Mouse (Mus musculus) macrophage (primary cell): ENCODE measurements around the gene Slc52a3. TPM values are rescaled to one million over a fixed set of nuclear protein-coding genes. Genes with fewer than 3 reads are reported as not detected.
A peak's percentile ranks its signal among the peaks of the same experiment; 100 is the strongest.

Source experiments
- H3K27ac ChIP-seq: fragments of 350-480 bp; formaldehyde crosslinking; 2 replicates; pipeline ENCODE4 v1.9.0; 2021
- H3K36me3 ChIP-seq: fragments of 350-480 bp; formaldehyde crosslinking; 2 replicates; pipeline ENCODE4 v1.9.0; 2021; ENCODE audit errors: inconsistent target
- H3K4me3 ChIP-seq: fragments of 350-480 bp; formaldehyde crosslinking; 2 replicates; pipeline ENCODE4 v1.9.0; 2021; ENCODE audit errors: inconsistent target
- H3K79me2 ChIP-seq: fragments of 350-480 bp; formaldehyde crosslinking; 2 replicates; pipeline ENCODE4 v1.9.0; 2021; ENCODE audit errors: inconsistent target
- WGBS: methylation state at CpG from one replicate; pipeline ENCODE4 v1.1.7; 2026; ENCODE audit warnings: inconsistent platforms; ENCODE audit not compliant: missing documents; 5-methylcytosine and 5-hydroxymethylcytosine counted together
- polyA plus RNA-seq: library from polyadenylated mRNA; stranded (reverse); fragments of 250-400 nt; gene quantifications from 3 replicates; pipeline ENCODE4 v1.2.4, GENCODE M21; 2018; ENCODE audit warnings: inconsistent platforms

Gene Slc52a3
- polyA plus RNA-seq, 1 experiment from 2014 or later, result not detected

GRCm38 (mm10) chr2:151968451-151968850 lies 27.9 kb upstream of the Slc52a3 start:
- no peak overlapping the region for H3K27ac ChIP-seq

GRCm38 (mm10) chr2:151968986-151969385 lies 27.3 kb upstream of the Slc52a3 start:
- H3K27ac ChIP-seq, result no peak overlapping the region
- peaks cover 57% of the 10 kb centered on the region for H3K79me2 ChIP-seq
- no peaks in the 10 kb centered on the region for H3K36me3 ChIP-seq
- no peak overlapping the region for H3K4me3 ChIP-seq
- 90% methylated on average over 7 of the region's 7 CpGs for WGBS

More at GRCm38 (mm10) chr2:151968451-151968850, 27.9 kb upstream of the Slc52a3 start:
- 63% methylated on average over 8 of the region's 8 CpGs for WGBS
- Histone ChIP-seq H3K4me3 (no peak overlapping the region), H3K36me3 (no peaks in the 10 kb centered on the region), H3K79me2 (peaks cover 52% of the 10 kb centered on the region)

- WGBS, result 66% methylated on average over 6 of the region's 6 CpGs
- H3K36me3 ChIP-seq, result no peaks in the 10 kb centered on the region
- H3K4me3 ChIP-seq, result no peak overlapping the region
- H3K27ac ChIP-seq, result no peak overlapping the region
- peaks cover 61% of the 10 kb centered on the region for H3K79me2 ChIP-seq
Measured at GRCm38 (mm10) chr2:151969396-151969795, 26.9 kb upstream of the Slc52a3 start.

- Histone ChIP-seq H3K4me3 (no peak overlapping the region), H3K36me3 (no peaks in the 10 kb centered on the region), H3K27ac (no peak overlapping the region), H3K79me2 (peaks cover 72% of the 10 kb centered on the region)
- 71% methylated on average over 52 of the region's 53 CpGs for WGBS
Measured at GRCm38 (mm10) chr2:151970191-151971172, 25.8 kb upstream of the Slc52a3 start.

GRCm38 (mm10) chr2:151971748-151972147 lies 24.6 kb upstream of the Slc52a3 start:
- peaks cover 85% of the 10 kb centered on the region for H3K79me2 ChIP-seq
- no peak overlapping the region for H3K4me3 ChIP-seq
- H3K27ac ChIP-seq, result no peak overlapping the region
- H3K36me3 ChIP-seq, result no peaks in the 10 kb centered on the region
- 98% methylated on average over 5 of the region's 5 CpGs for WGBS

GRCm38 (mm10) chr2:151972880-151973594 lies 23.3 kb upstream of the Slc52a3 start:
- WGBS, result 10% methylated on average over 23 of the region's 23 CpGs
- Histone ChIP-seq H3K36me3 (no peaks in the 10 kb centered on the region), H3K79me2 (peaks cover 97% of the 10 kb centered on the region), H3K4me3 (peak overlapping the region; percentile 10), H3K27ac (peak overlapping the region; percentile 46)

- Histone ChIP-seq H3K4me3 (peak overlapping the region; percentile 10), H3K27ac (peak overlapping the region; percentile 46), H3K79me2 (peaks cover 97% of the 10 kb centered on the region), H3K36me3 (no peaks in the 10 kb centered on the region)
- WGBS, result 4% methylated on average over 36 of the region's 36 CpGs
Measured at GRCm38 (mm10) chr2:151973595-151974562, 22.4 kb upstream of the Slc52a3 start.

GRCm38 (mm10) chr2:151975295-151975694 lies 21.0 kb upstream of the Slc52a3 start:
- H3K79me2 ChIP-seq, result peaks cover 97% of the 10 kb centered on the region
- H3K4me3 ChIP-seq, result no peak overlapping the region
- whole genome bisulfite sequencing, result 92% methylated on average over 5 of the region's 5 CpGs
- no peaks in the 10 kb centered on the region for H3K36me3 ChIP-seq
- no peak overlapping the region for H3K27ac ChIP-seq

- H3K27ac ChIP-seq, result no peak overlapping the region
- WGBS, result 100% methylated on average over 3 of the region's 3 CpGs
Measured at GRCm38 (mm10) chr2:151976067-151976466, 20.2 kb upstream of the Slc52a3 start.

GRCm38 (mm10) chr2:151977689-151978440 lies 18.4 kb upstream of the Slc52a3 start:
- Histone ChIP-seq H3K36me3 (no peaks in the 10 kb centered on the region), H3K27ac (no peak overlapping the region), H3K4me3 (no peak overlapping the region), H3K79me2 (peaks cover 71% of the 10 kb centered on the region)
- WGBS, result 94% methylated on average over 4 of the region's 4 CpGs

More at GRCm38 (mm10) chr2:151976067-151976466, 20.2 kb upstream of the Slc52a3 start:
- no peaks in the 10 kb centered on the region for H3K36me3 ChIP-seq
- peaks cover 89% of the 10 kb centered on the region for H3K79me2 ChIP-seq
- no peak overlapping the region for H3K4me3 ChIP-seq

- WGBS, result 86% methylated on average over 6 of the region's 6 CpGs
- H3K27ac ChIP-seq, result no peak overlapping the region
Measured at GRCm38 (mm10) chr2:151978494-151978893, 17.8 kb upstream of the Slc52a3 start.

GRCm38 (mm10) chr2:151979470-151980354 lies 16.6 kb upstream of the Slc52a3 start, which contains the start of gene Fam110a:
Gene Fam110a (minus strand): TSS chr2:151980219.
- under 1% methylated on average over 45 of the region's 46 CpGs for WGBS
- Histone ChIP-seq H3K27ac (peak within 1 kb of the TSS; percentile 87), H3K4me3 (peak within 1 kb of the TSS; percentile 97), H3K79me2 (peaks cover 53% of the 10 kb centered on the region), H3K36me3 (no peaks in the 10 kb centered on the region)

More at GRCm38 (mm10) chr2:151978494-151978893, 17.8 kb upstream of the Slc52a3 start:
- Histone ChIP-seq H3K79me2 (peaks cover 65% of the 10 kb centered on the region), H3K36me3 (no peaks in the 10 kb centered on the region), H3K4me3 (peak overlapping the region; percentile 97; the same call in 1 of the 2 replicates)
